Mouse (Mus musculus): ENCODE results near the gene Top2a. TPM values are rescaled to one million over a fixed set of nuclear protein-coding genes. Genes with fewer than 3 reads are reported as not detected.
A peak's percentile ranks its signal among the peaks of the same experiment; 100 is the strongest.

Top2a gene
- 28.2 and 39.3 TPM in 2 replicates for total RNA-seq (2021)
- long read RNA-seq, full-length matches to known transcripts, result 1 of 7 reads
- long read RNA-seq, partial matches to known transcripts, result 4 of 7 reads
- long read RNA-seq, other reads (novel, unspliced or antisense), result 2 of 7 reads

DNA sequence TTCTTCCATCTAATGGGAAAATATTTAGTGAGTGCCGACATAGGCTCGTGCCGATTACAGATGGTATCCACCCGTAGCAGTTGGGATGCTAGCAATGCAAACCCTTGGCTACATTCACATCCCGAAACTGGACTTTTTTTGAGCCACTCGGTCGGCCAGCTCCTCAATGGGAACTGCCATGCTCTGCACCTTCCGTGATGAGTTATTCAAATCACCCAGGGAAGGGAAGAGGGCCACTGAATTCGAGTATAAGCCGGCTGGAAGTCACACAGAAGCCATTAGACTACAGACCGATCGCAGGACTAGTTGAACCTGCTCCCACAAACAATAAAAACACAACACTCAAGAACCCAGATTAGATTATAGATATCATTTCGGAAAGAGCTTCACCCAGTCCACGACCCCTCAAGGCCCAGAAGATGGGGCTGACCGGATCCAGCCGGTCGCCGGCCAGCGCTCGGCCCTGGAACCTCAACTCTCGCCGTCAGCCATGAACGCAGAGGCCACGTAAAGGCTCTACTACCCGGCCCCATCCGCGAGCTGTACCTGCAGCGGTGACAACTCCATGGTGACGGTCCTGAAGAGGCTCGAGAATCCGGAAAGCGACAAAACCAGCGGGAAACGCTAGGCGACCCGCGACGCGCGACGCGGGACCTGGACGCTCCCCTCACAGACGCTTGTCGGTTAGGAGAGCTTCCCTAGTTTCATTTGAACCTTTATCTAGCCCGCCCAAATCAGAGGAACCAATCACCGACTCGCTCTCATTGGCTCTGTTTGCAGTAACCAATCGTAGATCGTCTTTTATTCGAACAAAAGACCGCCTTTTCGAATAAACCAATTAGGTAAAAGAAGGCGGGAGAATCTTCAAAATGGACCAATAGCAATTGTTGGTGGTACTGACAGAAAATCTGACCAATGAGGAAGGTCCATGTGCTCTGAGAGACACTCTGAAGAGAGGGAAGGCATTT is at the start of gene Top2a:
TSS of gene Top2a (minus strand) at position 690 of the 968 bp plus-strand sequence.
- DNase-seq, result peak; percentile 73

DNA sequence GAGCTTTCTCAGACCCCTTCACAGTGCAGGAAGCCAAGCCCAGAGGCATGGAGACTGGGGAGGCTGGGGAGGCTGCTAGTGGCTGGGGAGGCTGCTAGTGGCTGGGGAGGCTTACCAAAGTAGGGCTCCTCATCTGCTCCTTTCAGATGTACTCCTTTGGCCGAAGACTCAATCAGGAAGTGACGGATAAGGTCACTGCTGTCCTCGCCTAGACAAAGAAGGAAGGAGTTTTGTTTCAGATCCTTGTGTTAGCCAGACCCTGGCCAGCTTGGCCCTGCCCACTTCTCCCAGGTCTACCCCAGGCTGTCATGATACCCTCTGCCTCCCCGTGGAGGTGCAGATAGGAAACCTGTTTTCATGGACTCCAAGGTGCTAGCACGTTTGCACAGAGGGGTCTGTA is 49.8 kb upstream of the Top2a start:
- DNase-seq, result no peak

DNA sequence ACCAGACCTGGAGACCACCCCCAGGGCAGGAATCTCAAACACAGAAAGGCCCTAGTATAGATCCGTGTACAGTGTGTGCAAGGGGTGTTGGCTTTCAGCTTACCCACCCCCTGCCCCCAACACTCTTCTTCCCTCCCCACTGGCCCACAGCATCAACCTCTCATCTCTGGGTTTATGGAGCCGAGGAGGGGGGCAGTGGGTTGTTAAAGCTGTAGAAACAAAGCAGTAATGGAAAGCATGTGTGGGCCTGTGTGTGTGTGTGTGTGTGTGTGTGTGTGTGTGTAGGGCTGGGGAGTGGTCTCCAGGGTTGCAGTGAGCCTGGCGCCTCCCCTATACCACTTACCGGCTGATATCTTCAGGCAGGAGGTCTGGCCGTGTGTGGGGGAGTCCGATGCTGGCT is 47.9 kb upstream of the Top2a start:
- DNase-seq, result no peak

DNA sequence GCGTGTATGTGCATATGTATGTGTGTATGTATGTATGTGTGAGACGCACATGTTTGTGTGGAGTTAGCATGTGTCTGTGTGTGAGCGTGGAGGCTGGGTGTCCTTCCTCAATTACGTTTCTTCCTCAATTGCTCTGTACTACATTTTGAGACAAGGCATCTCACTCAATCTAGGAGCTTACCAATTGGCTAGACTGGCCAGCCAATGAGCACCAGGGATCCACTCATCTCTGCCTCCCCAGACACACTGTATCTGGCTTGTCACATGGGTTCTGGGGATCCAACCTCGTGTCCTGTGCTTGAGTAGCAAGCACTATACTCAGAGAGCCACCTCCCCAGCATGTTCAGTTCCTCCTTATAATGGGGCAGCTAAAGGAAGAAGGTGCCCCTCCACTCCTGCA is 44.5 kb upstream of the Top2a start:
- DNase-seq, result no peak

DNA sequence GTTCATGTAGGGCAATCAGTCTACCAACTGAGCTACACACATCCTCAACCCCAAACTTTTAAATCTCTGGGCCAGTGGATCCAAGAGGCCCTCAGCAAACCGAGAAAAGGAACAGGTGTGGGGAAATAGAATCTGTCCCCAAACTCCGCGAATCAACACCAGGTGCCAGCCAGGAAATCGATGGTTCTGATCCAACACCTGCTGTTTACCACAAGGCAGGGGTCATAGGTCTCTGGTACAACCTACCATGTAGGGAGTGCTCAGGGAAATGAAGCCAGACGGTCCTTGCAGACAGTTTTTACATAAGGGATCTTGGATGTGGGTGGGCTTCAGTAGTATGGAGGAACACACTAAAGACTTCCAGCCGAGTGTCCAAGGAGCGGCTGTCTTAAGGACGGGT is 43.6 kb upstream of the Top2a start:
- no peak for DNase-seq

DNA sequence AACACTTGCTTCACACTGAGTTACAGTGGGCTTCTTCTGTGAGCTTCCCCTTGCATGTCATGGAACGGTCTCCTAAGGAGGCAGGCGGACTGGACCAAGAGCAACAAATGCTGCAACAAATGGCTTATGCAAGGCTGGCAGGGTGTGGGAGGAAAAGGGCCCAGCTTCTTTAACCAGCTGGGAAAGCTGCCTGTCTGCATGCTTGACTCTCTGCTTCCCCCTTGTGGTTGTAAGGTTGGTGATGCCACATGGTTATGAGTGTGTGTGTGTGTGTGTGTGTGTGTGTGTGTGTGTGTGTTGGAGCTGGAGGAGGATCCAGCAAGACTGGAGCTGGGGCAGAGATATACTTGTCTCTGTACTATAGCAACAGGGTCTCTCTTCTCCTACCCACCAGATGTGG is 42.0 kb upstream of the Top2a start:
- DNase-seq, result peak; percentile 71

DNA sequence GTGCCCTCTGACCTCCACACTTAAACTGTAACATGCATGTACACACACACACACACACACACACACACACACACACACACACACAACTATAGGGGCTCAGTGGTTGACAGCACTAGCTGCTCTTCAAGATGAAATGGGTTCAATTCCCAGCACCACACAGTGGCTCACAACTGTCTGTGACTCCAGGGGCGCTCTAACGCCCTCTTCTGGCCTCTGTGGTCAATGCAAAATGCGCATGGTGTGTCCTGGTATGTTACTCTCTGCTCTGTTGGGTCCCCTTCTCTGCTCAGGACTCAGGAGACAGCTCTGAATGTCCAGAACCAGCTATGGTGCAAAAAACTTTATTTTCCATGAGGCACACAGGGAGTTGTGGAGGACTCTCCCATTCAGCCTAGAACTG is 41.4 kb upstream of the Top2a start:
- no peak for DNase-seq

DNA sequence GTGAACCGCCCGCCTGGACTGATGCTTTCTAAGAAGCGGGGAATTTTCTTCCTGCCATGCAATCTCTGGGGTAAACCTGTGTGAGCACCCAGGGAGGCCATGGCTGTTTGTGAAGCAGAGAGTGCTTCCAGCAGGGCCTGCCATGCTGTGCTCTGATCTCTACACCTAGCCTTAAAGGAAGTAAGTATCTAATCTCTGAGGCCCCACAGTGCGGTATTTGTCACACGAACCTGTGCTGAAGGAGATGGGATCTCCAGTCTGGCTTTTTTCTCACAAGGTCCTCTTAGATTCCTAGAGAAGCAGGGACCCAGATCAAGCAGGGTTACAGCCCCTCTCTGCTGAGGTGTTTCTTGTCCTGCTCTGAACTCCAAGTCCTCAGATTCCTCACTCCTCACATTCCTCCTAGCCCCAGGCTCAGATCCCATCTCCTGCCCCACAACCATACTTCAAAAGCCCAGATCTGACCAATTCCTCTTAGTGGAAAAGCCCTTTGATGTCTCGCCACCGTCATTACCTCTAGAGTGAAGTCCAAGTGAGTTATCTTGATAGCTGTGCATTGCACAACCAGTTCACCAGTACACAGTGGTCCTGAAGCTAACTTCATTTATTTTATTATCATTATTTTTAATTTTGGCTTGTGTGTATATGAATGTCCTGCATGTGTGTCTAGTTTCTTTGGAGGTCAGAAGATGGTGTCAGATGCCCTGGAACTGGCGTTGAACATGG is 39.6 kb upstream of the Top2a start:
- DNase-seq, result no peak

DNA sequence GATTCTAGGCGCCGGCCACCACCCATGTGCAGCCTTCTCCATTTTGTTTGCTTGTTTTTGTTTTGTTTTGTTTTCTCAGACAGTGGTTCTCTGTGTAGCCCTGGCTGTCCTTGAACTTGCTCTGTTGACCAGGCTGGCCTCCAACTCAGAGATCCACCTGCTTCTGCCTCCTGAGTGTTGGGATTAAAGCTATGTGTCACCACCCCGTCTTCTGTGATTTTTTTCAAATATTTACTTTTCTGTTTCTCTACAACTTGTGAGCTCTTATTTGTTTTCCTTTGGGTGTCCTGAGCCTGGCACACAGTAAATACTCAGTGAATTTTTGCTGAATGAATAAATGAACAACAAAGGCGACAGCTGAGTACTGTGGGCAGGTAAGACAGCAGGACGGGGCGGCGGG is 38.7 kb upstream of the Top2a start:
- no peak for DNase-seq

DNA sequence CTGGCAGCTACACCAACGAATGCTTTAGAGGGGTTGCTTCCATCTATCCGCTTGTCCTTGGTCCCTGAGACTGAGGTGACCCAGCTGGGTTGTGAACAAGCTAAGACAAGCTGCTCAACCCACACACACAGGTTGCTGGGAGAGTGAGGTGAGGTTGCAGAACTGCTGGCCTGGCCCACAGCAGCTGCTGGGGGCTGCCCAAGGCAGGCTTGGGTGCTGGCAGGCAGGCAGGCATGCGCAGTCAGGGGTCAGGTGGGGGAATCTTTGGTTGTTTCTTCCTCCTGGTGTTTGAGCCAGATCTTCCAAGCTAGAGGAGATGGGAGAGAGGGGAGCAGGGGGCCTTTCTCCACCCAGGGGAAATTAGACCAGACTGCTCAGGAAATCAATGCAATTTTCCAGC is 36.4 kb upstream of the Top2a start:
- DNase-seq, result peak; percentile 14

DNA sequence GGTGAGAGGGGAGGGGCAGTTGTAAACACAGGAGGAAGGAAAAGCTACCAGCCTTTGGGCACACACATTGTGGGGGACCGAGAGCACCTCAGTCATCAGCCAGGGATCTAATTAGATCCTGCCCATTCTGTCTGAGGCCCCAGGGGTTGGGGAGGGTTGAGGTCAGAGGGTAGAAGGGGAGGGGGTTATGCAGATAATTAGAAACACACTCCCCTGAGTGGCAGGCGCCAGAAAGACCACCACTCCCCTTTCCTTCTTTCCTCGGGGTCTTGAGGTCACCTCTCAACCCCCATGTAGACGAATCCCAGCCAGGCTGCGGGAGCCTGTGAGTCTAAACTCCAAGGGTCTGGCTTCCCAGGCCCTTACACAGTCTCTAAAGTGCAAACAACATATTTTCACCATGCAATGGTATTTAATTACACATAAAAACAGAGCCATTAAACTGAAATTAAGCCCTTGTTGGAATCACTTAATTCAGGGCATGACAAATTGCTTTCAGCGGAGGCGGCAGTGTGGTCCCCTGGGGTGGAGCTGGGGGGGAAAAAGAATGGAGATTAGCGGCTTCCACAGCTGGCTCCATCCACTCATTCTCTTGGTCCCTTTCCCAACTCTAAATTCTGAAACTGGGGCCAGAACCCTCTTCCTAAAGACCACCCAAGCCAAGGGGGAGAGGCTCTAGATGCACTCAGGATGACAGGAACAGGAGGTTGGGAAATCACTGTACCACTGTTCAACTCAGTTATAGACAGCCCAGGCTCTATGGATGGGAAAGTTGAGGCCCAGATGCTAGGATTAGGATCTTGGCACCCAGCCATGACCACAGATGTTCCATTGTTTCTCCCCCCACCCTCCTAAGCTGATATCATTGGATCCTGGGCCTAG is 31.8 kb upstream of the Top2a start:
- DNase-seq, result no peak

DNA sequence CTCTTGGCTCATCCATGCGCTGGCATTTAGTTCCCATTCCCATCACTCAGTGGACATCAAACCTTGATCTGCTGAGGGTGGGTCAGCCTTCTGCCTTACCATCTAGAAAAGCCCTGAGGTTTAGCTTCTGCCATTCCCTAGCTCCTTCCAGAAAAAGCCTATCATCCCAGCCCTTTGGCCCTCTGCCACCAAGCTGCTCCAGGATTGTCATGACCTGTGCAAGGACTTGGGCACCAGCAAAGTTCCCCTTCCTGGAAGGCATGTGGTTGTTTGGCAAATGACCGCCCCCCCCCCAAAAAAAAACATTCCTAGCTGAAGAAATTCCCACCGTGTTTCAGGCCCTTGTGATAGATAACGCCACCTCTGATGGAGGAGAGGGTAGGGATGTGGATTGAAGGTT is 31.2 kb upstream of the Top2a start:
- DNase-seq, result peak; percentile 25

DNA sequence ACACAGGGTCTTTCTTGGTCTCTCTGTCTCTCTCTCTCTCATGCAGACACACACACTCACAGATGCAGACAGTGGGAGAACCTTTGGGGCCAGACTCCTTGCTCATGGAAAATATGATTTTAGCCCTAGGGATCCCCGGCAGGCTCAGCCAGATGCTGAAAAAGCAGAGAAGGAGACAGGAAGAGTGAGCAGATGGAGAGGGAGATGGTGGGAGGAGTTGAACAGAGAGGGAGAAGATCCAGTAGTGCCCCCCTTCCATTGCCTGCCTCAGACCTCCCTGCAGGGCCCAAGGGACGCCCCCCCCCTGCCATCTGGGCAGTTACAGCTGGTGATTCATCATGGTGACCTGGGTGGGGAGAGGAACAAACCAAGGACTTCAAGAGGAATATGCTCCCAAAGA is 23.7 kb upstream of the Top2a start:
- peak; percentile 23 for DNase-seq

DNA sequence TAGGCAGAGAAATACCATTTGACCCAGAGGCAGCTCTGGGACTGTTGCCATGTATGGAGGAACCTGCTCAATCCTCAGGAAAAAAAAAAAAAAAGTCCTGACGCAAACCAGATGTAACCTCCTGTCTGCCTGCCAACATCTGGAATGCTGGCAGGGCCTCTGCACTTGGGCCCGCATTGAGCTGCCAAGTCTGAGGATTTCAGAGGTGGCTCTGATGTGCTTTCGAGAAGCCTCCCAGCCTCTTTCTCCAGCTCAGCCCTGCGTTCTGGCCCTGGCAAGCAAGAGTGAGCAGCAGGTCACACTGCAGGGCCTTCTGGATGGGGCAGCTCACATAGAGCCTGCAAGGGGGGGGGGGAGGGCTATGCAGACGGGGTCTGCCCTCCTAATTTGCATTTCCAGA is 23.1 kb upstream of the Top2a start:
- DNase-seq, result peak; percentile 56

DNA sequence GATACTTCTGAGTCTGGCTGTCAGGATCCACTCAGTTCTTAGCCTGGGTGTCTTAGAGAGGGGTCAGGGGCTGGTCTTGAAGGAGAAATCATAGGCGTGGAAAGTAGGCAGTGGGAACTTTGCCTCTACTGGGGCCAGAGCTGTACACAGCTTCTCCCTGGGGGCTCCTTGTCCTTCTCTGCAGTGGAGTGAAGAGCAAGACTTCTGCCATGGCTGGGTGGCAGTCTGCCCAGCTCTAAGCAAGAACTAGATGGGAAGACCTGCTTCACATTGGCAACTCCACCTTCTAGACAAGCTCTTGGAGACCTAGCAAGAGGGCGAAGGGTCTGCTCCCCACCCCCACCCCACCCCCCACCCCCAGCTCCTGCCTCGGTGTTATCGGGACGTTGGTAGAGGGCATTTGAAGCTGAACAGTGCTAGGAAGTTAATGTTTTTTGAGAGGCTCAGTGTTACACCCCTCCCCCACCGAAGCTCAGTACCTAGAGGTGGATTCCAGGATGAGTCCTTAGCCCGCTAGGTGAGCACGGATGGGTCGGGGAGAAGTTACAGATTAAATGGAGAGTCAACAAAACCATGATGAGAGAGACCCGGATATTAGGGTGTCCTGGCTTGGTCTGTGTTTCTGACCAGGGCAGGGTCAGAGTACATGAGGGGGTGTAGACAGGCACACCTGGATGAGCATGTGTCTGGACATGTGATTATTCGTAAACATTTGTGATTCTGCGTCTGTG is 21.3 kb upstream of the Top2a start:
- DNase-seq, result no peak

DNA sequence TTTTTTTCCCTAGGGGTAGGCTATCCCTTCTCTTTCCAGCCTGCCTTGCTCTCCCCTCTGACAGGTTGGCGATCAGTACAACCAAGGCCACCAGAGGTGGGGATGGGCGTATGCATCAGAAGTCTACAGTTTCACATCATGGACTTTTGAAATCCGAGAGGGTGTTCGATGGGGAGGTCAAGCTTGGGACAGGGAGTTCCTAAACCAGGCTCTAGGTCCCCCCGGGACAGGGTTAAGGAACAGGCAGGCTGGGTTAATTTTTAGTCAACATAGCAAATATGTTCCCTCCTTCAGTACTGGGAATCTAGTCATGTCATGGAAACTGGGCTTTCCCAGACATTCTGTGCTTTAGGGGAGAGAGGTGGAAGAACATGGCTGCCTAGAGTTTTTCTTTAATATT is 20.3 kb upstream of the Top2a start:
- no peak for DNase-seq

DNA sequence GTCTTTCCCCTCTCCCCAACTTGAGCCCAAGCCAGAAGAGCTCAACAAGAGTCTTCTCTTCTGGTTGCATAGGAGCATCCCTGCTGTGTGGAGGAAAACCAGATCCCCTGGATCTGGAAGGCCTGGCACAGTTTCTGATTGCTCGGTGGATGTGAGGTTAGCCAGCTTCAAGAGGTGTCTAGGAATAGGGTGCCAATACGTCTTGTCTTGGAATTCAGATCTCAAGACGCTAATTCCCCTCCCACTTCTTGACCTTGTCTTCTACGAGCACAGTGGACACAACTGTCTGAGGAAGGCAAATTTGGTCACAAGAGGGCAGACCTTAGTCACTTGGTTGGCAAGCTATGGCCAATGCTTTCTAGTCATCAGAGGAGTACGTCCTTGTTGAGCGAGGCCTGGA is 19.6 kb upstream of the Top2a start:
- DNase-seq, result no peak

DNA sequence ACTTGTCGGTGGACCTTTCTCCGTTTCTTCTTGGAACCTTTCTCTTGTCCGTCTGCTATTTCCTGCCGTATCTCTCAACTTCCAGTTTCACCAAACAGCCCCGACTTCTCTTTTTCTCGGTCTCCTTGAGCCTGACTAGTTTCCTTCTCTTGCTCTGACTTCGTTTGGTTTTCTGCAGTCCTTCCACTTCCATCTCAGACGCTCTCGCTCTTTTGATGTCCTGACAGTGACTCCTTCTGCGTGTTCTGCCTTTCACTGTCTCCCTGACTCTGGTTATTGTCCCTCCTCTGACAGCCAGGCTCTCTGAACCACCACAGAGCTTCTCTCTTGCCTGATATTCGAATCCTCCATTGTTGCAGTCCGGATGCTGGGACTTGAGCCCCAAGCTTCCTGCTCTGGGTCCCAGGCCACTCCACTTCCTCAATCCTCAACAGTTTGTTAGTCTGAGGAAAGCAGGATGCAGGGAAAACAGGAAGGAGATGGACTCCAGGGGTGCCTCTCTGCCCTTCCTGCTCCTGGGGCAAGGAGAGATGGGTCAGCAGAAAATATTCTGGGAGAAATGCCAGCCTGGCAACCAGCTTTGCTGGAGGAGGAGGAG is 18.9 kb upstream of the Top2a start:
- peak; percentile 23 for DNase-seq

DNA sequence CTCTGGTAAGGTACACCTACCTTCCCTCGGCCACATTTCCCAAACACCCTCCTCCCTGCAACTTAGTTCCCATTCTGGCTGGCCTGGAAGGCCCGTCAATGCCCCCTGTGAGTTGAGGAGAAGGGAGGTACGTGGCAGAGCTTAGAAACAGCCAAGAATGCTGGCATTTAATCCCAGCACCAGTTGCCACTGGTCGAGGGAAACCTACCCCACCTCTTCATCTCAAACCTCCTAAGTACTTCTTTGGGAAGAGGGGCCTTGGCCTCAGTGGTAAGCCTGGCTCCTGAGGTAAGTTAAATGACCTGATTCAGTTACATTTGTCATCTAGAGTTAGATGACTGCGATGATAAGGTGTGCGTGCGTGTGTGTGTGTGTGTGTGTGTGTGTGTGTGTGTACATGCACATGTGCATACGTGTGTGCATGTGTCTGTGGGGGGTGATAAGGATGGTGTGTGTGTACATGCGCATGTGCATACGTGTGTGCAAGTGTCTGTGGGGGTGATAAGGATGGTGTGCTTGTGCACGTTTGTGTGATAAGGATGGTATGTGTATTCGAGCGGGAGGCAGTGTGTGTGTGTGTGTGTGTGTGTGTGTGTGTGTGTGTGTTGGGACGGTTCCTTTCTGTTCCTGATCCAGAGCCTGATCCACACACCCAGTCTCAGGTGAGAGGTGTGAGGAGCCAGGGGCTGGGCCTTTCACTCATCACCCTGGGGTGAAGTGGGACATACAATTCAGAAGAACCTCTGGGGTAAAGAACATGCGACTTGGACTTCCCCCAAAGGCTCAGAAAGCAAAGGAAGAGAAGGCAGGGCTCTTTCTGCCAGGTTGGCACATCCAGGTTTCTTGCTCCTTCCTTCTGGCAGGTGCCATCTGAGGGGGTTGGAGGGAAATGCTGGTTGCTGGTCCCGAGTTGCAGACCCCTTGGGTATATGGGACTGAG is 18.1 kb upstream of the Top2a start:
- DNase-seq, result no peak
